Mouse (Mus musculus) megakaryocyte progenitor cell, adult 5-6 weeks (primary cell): ENCODE results near the gene Scn10a. TPM values are rescaled to one million over a fixed set of nuclear protein-coding genes. Genes with fewer than 3 reads are reported as not detected.

Experiments used
- ATAC-seq: replicated peaks from 2 replicates; pipeline ENCODE4 v1.8.0; 2016; ENCODE audit warnings: mild to moderate bottlenecking, moderate TSS enrichment, inconsistent platforms; ENCODE audit not compliant: poor library complexity
- total RNA-seq, 2 experiments: library from RNA; stranded (forward) in 1 of 2; stranded (reverse) in 1 of 2; fragments of 157-497, 149-512 nt in 1 of 2; fragments of 200-1000 nt in 1 of 2; gene quantifications; 2 replicates each; pipeline versions ENCODE4 v1.2.3 to v1.2.4; 2015 to 2017

Scn10a gene
- not detected in 2 replicates for total RNA-seq (2015)
- not detected in 2 replicates for total RNA-seq (2017)

DNA sequence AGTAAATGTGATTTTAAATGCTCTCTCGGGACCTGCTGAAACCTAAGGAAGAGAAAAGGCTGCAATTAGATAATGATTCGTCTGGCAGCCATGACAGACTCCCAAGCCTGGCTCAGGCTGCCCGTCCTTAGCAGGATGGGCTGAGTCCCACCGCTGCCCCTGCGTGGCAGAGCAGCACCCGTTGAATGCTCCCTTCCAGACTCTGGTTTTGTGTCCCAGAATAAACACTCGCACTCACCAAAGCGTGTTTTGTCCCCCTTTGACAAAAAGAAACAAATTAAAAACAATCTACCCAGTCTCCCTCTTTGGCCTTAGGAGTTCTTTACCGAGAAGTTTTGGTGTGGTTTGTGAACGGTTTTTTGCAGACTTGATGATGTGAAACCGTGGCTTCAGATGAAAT is at the start of gene Scn10a:
TSS of gene Scn10a (minus strand) at position 101 of the 400 bp plus-strand sequence.
- no peak for ATAC-seq

GRCm38 (mm10) chr9:119768585-119768984 is 49.5 kb upstream of the Scn10a start:
- ATAC-seq: peak; percentile 76

DNA sequence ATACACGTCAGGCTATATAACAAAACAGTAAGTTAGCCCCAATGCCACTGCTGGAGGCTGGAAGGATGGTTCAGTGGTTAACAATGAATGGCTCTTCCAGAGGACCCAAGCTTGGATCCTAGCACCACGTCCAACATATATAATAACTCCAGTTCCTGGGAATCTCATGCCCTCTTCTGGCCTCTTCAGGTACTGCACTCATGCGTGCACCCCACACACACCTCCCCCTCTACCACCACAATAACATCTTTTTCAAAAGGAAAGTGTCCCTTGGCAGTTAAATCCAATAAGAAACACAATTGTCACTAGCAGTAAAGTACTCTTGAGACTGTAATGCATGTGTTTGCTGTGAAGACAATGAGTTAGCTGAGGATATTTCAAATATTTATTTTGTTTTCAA is 41.1 kb upstream of the Scn10a start:
- ATAC-seq: no peak

DNA sequence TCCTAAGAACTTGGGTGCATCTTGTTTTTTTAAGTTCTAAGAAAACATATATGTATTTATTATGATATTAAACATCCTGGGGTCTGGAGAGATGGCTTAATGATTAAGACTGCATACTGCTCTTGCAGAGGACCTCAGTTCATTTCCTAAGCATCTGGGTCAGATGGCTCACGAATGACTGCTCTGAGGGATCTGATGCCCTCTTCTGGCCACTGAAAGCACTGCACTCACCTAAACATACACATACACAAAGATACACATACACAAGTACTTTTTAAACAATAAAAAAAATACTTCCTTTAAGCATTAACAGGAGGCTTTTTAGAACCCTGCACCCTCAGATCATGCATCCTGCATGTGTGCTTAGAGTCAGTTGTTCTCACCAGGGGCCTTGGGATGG is 40.3 kb upstream of the Scn10a start:
- ATAC-seq: no peak

DNA sequence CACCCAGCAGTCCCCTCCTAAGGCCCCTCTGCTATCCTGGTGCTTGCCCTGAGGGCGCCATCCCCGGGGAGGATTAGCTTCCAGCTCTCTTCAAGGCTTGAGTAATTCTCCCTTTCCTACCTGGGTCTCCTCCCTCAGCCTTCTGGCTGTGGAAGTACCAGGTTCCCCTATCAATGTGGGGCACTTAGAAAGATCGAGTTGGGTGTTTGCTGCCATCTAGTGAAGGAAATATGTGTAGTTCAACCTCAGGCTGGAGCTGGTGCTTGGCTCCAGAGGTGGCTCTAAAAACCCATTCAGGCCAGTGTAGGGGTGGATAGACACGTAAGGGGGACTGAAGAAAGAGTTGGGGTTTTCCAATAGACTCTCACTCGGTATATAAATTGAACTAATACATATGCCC is 32.4 kb upstream of the Scn10a start:
- peak; percentile 84 for ATAC-seq

- ATAC-seq: no peak
Measured at GRCm38 (mm10) chr9:119749112-119749511, 30.0 kb upstream of the Scn10a start.

DNA sequence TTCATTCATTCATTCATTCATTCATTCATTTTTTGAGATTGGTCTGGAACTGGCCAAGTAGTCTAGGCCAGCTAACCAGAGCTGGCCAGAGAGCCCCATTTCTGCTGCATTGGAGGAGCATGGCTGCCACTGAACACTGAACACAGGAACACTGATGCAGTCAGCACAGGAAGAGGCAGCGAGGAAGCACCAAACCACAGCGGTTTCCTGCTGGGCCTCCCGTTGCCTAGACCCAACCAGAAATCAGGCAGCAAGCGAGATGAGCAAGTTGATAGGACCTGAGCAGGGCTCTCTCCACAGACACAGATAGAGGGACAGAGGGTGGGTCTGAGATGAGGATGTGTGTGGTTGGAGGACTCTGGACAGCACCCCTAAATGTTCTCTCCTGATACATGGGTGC is 24.8 kb upstream of the Scn10a start:
- peak; percentile 96 for ATAC-seq

DNA sequence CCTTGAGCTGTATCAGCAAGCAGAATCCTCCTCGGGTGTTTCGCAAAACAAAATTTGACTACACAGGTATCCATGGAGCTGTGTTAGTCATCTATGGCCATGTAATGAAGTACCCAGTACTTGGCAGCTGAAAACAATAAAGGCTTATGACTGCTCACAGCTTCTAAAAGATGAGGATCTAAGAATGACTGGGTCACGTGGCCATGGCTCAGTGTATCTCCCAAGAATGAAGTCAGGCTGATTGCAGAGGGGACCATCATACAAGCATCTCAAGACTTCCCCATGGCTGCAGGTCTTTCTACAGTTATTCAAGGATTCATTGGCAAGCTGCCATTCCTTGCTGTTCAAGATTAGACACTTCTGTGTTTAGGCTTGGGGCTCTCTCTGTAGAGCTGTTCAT is 24.2 kb upstream of the Scn10a start:
- ATAC-seq: no peak

GRCm38 (mm10) chr9:119741101-119741786 is 22.1 kb upstream of the Scn10a start:
- no peak for ATAC-seq

GRCm38 (mm10) chr9:119728412-119729097 is 9.4 kb upstream of the Scn10a start:
- no peak for ATAC-seq

- ATAC-seq: no peak
Measured at GRCm38 (mm10) chr9:119726990-119727389, 7.9 kb upstream of the Scn10a start.

DNA sequence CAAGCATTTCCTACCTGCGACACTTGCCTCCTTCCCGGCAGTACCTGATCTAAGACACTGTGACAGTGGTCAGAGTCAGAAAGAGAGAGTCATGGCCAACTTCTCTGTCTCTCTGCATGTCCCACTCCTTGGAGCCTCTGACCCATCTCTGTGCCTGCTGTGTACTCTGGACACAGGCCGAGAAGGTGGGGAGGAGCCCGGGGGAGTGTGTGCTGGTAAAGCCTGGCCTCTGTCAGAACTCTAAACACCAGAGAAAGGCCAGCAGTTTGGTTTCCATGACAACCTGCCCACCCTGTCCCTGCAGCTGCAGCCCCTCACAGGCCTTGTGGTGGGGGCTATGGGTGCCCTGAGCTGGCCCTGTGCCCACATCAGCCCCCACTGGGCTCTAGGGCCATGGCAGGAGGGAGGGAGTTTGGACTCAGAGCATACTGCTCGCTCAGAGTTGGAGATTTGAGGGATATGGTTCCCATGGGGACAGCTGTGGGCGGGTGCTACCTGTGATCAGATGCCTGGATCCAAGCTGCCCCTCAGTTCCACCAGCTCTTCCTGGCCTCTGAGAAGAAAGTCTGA is 6.3 kb upstream of the Scn10a start:
- ATAC-seq: no peak

- peak; percentile 71 for ATAC-seq
Measured at GRCm38 (mm10) chr9:119706700-119707099, 12.4 kb downstream of the Scn10a start.

DNA sequence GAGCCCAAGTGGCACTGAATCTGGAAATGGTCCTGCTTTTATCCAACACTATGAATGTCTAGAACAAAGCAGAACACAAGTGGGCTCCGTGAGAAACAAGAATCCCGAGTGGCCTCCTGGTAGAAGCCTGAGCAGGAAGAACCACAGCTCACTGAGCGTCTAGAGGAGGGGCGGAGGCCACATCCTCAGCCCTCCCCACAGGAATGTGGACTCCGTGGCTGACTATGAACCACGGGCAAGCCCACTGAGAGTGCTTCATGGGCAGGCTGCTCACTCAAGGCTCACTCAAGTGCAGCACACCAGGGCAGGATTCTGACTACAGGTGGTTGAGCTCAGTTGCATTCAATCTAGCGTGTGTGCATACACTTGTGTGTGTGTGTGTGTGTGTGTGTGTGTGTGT is 27.6 kb downstream of the Scn10a start:
- no peak for ATAC-seq

- ATAC-seq: no peak
Measured at GRCm38 (mm10) chr9:119691001-119691400, 28.1 kb downstream of the Scn10a start.

GRCm38 (mm10) chr9:119687893-119688292 is 31.2 kb downstream of the Scn10a start:
- ATAC-seq: no peak

DNA sequence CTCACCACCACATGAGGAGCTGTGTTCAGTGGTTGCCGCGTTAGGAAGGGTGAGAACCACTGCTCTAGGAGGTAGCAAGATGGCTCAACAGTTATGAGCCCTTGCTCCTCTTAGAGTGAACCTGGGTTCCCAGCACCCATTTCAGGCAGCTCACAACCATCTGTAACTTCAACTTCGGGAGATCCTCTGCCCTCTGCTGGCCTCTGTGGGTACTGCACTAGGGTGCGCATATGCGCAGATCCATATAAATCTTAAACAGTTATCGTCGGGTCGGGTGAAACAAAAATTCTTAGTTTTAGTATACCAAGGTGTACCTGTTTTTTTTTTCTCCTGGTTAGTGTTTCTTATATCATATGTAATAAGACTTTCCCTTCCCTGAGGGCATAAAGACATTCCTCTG is 32.9 kb downstream of the Scn10a start:
- no peak for ATAC-seq

DNA sequence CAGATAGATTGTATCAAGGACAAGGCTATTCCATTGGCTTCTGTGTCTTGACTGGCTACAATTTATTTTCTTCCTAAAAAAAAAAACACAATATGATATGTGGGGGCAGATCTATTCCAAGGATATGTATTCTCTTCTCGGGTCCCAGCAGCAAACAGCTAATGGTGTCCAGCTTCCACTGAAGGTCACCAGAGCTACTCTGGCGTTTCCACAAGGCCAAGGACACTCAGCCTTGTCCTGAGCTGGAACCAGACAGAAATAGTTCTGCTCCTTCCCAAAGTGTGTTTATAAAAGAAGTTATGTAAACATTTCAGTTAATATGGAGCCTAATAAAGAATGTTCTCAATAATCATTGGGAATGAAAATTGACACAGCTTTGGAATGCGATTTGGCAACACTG is 38.2 kb downstream of the Scn10a start:
- ATAC-seq: no peak

- ATAC-seq: 0 out of 2 replicates have a peak, but pooled peaks have one; percentile 20
Measured at GRCm38 (mm10) chr9:119664109-119664508, 55.0 kb downstream of the Scn10a start.

- ATAC-seq: no peak
Measured at GRCm38 (mm10) chr9:119656111-119656510, 63.0 kb downstream of the Scn10a start.

DNA sequence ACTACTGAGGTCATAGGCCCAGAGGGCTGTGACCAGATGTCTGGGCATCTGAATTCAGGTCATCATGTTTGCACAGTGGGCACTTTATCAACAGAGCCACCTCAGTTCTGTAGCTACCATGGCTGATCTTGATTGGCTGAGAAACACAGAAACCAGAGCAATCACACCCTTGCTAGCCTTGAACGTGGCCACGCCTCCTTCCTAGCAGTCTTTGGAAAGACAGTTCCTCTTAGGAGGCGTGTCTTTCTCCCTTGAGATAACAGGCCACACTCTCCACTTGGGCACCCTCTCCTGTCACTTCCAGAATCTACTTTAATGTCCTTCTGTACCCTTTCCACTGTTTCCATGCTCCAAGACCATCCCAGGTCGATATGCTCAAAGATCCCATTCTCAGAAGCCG is 65.4 kb downstream of the Scn10a start:
- ATAC-seq: peak; percentile 52; the same call in 1 of the 2 replicates

GRCm38 (mm10) chr9:119646942-119647547 is 72.1 kb downstream of the Scn10a start:
- ATAC-seq: peak; percentile 94
